Mouse (Mus musculus): ENCODE results near the gene Gm37240. TPM values are rescaled to one million over a fixed set of nuclear protein-coding genes. Genes with fewer than 3 reads are reported as not detected.

Gene Gm37240
- polyA plus RNA-seq, 1 experiment from 2014 or later, result 2.2 TPM

DNA sequence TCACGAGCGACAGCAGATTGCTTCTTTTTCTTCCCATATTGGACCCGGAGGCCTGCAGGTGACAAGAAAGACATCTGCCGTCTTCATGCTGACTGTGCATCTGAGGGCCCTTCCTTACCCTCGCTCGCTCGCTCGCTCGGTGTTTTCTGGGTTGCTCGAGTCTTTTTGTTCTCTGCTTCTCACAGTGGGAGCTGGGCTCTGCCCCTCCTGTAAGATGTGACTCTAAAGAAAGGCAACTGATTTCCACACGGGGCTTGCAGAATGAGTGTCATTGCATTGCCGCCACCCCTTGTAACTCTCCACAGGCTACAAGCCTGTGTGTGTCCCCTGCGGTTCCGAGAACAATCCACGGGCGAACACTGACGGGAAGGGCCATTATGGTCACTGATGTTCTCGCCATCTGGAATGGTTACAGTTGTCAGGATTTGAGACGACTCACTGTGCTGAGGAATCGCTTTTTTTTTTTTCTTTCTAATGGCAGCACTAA lies 1155.3 kb downstream of the Gm37240 start:
- WGBS, result 3% methylated on average over 20 of the region's 20 CpGs
- H3K36me3 ChIP-seq (ENCODE audit: control insufficient read depth, insufficient read depth, low read length), result no peaks in the 10 kb centered on the region
- H3K9ac ChIP-seq (ENCODE audit: low read length), result peak overlapping the region; percentile 27; the same call in 1 of the 2 replicates
- DNase-seq (ENCODE audit: low spot score) (peak; percentile 51), ATAC-seq (ENCODE audit: insufficient number of reproducible peaks, low FRiP score, low TSS enrichment, low read depth) (no peak)
- H3K27me3 ChIP-seq (ENCODE audit: control insufficient read depth, insufficient read depth, low read length), result no peaks in the 10 kb centered on the region
- H3K4me3 ChIP-seq (ENCODE audit: low read depth, low read length), result no peak overlapping the region
- peaks cover 21% of the 10 kb centered on the region for H3K4me1 ChIP-seq (ENCODE audit: control insufficient read depth, insufficient read depth, low read length)
- peak overlapping the region; percentile 55 for H3K4me2 ChIP-seq (ENCODE audit: low read depth, severe bottlenecking)
- no peaks in the 10 kb centered on the region for H3K9me3 ChIP-seq (ENCODE audit: control insufficient read depth, low read length)
- H3K27ac ChIP-seq (replicated peaks; ENCODE audit: low read depth, low read length), result no peak overlapping the region

- ATAC-seq (ENCODE audit: insufficient number of reproducible peaks, low FRiP score, low TSS enrichment, low read depth) (no peak), DNase-seq (ENCODE audit: low spot score) (no peak)
- no peaks in the 10 kb centered on the region for H3K27me3 ChIP-seq (ENCODE audit: control insufficient read depth, insufficient read depth, low read length)
- H3K4me3 ChIP-seq (ENCODE audit: low read depth, low read length), result no peak overlapping the region
- peak overlapping the region; percentile 27; the same call in 1 of the 2 replicates for H3K9ac ChIP-seq (ENCODE audit: low read length)
- H3K9me3 ChIP-seq (ENCODE audit: control insufficient read depth, low read length), result no peaks in the 10 kb centered on the region
- H3K4me1 ChIP-seq (ENCODE audit: control insufficient read depth, insufficient read depth, low read length), result peaks cover 21% of the 10 kb centered on the region
- H3K27ac ChIP-seq (replicated peaks; ENCODE audit: low read depth, low read length), result no peak overlapping the region
- H3K36me3 ChIP-seq (ENCODE audit: control insufficient read depth, insufficient read depth, low read length), result no peaks in the 10 kb centered on the region
- H3K4me2 ChIP-seq (ENCODE audit: low read depth, severe bottlenecking), result peak overlapping the region; percentile 55
- WGBS, result 11% methylated on average over 9 of the region's 9 CpGs
These were observed 1155.8 kb downstream of the Gm37240 start for GRCm38 (mm10) chr3:84731403-84732015.

GRCm38 (mm10) chr3:84731003-84731402 lies 1156.3 kb downstream of the Gm37240 start:
- Histone ChIP-seq H3K4me1 (ENCODE audit: control insufficient read depth, insufficient read depth, low read length) (peaks cover 21% of the 10 kb centered on the region), H3K4me3 (ENCODE audit: low read depth, low read length) (no peak overlapping the region), H3K4me2 (ENCODE audit: low read depth, severe bottlenecking) (peak overlapping the region; percentile 55; the same call in 1 of the 2 replicates), H3K27ac (replicated peaks; ENCODE audit: low read depth, low read length) (no peak overlapping the region), H3K9ac (ENCODE audit: low read length) (no peak overlapping the region), H3K27me3 (ENCODE audit: control insufficient read depth, insufficient read depth, low read length) (no peaks in the 10 kb centered on the region), H3K9me3 (ENCODE audit: control insufficient read depth, low read length) (no peaks in the 10 kb centered on the region), H3K36me3 (ENCODE audit: control insufficient read depth, insufficient read depth, low read length) (no peaks in the 10 kb centered on the region)
- no peak for ATAC-seq (ENCODE audit: insufficient number of reproducible peaks, low FRiP score, low TSS enrichment, low read depth)
- DNase-seq (ENCODE audit: low spot score), result no peak
- WGBS, result 35% methylated on average over 5 of the region's 5 CpGs

- Histone ChIP-seq H3K4me1 (ENCODE audit: control insufficient read depth, insufficient read depth, low read length) (peaks cover 17% of the 10 kb centered on the region), H3K4me3 (ENCODE audit: low read depth, low read length) (no peak overlapping the region), H3K36me3 (ENCODE audit: control insufficient read depth, insufficient read depth, low read length) (no peaks in the 10 kb centered on the region), H3K27me3 (ENCODE audit: control insufficient read depth, insufficient read depth, low read length) (no peaks in the 10 kb centered on the region), H3K27ac (replicated peaks; ENCODE audit: low read depth, low read length) (no peak overlapping the region), H3K9ac (ENCODE audit: low read length) (no peak overlapping the region), H3K4me2 (ENCODE audit: low read depth, severe bottlenecking) (no peak overlapping the region), H3K9me3 (ENCODE audit: control insufficient read depth, low read length) (no peaks in the 10 kb centered on the region)
- no peak for DNase-seq (ENCODE audit: low spot score)
- ATAC-seq (ENCODE audit: insufficient number of reproducible peaks, low FRiP score, low TSS enrichment, low read depth), result no peak
- WGBS, result 83% methylated on average over 6 of the region's 6 CpGs
These were observed 1157.5 kb downstream of the Gm37240 start for GRCm38 (mm10) chr3:84729806-84730205.

- Histone ChIP-seq H3K4me2 (ENCODE audit: low read depth, severe bottlenecking) (no peak overlapping the region), H3K4me1 (ENCODE audit: control insufficient read depth, insufficient read depth, low read length) (no peaks in the 10 kb centered on the region), H3K9me3 (ENCODE audit: control insufficient read depth, low read length) (no peaks in the 10 kb centered on the region), H3K27ac (replicated peaks; ENCODE audit: low read depth, low read length) (no peak overlapping the region), H3K36me3 (ENCODE audit: control insufficient read depth, insufficient read depth, low read length) (no peaks in the 10 kb centered on the region), H3K27me3 (ENCODE audit: control insufficient read depth, insufficient read depth, low read length) (no peaks in the 10 kb centered on the region), H3K9ac (ENCODE audit: low read length) (no peak overlapping the region), H3K4me3 (ENCODE audit: low read depth, low read length) (no peak overlapping the region)
- DNase-seq (ENCODE audit: low spot score) (no peak), ATAC-seq (ENCODE audit: insufficient number of reproducible peaks, low FRiP score, low TSS enrichment, low read depth) (no peak)
- 79% methylated on average over 5 of the region's 5 CpGs for WGBS
These were observed 1163.3 kb downstream of the Gm37240 start for GRCm38 (mm10) chr3:84723996-84724395.

GRCm38 (mm10) chr3:84722680-84723079 lies 1164.6 kb downstream of the Gm37240 start:
- H3K27me3 ChIP-seq (ENCODE audit: control insufficient read depth, insufficient read depth, low read length), result no peaks in the 10 kb centered on the region
- H3K4me2 ChIP-seq (ENCODE audit: low read depth, severe bottlenecking), result no peak overlapping the region
- no peak for ATAC-seq (ENCODE audit: insufficient number of reproducible peaks, low FRiP score, low TSS enrichment, low read depth)
- DNase-seq (ENCODE audit: low spot score), result no peak
- no peaks in the 10 kb centered on the region for H3K36me3 ChIP-seq (ENCODE audit: control insufficient read depth, insufficient read depth, low read length)
- H3K9ac ChIP-seq (ENCODE audit: low read length), result no peak overlapping the region
- H3K9me3 ChIP-seq (ENCODE audit: control insufficient read depth, low read length), result no peaks in the 10 kb centered on the region
- 93% methylated on average over 4 of the region's 4 CpGs for WGBS
- no peaks in the 10 kb centered on the region for H3K4me1 ChIP-seq (ENCODE audit: control insufficient read depth, insufficient read depth, low read length)
- no peak overlapping the region for H3K4me3 ChIP-seq (ENCODE audit: low read depth, low read length)
- H3K27ac ChIP-seq (replicated peaks; ENCODE audit: low read depth, low read length), result no peak overlapping the region

- 91% methylated on average over 15 of the region's 15 CpGs for WGBS
- no peaks in the 10 kb centered on the region for H3K4me1 ChIP-seq (ENCODE audit: control insufficient read depth, insufficient read depth, low read length)
- no peak for ATAC-seq (ENCODE audit: insufficient number of reproducible peaks, low FRiP score, low TSS enrichment, low read depth)
These were observed 1172.1 kb downstream of the Gm37240 start for GRCm38 (mm10) chr3:84715073-84715768.

DNA sequence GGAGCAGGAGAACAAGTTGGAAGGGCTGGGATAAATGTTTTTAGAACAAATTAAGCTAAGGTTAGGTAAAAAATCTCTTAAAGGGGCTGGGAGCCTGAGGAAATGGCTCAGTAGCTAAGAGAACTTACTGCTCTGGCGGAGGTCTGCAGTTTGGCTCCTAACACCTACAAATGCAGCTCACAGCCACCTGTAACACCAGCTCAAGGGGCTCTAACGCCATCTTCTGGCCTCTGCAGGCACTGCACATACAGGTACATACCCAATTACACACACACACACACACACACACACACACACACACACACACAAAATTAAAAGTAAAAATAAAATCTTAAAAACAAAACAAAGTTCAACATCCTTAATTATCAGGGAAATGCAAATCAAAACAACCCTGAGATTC lies 1174.4 kb downstream of the Gm37240 start:
- DNase-seq (ENCODE audit: low spot score) (no peak), ATAC-seq (ENCODE audit: insufficient number of reproducible peaks, low FRiP score, low TSS enrichment, low read depth) (no peak)
- no peak overlapping the region for H3K4me3 ChIP-seq (ENCODE audit: low read depth, low read length)
- no peak overlapping the region for H3K9ac ChIP-seq (ENCODE audit: low read length)
- H3K4me1 ChIP-seq (ENCODE audit: control insufficient read depth, insufficient read depth, low read length), result no peaks in the 10 kb centered on the region
- no peak overlapping the region for H3K4me2 ChIP-seq (ENCODE audit: low read depth, severe bottlenecking)
- 52% methylated on average over 2 of the region's 2 CpGs for WGBS
- no peaks in the 10 kb centered on the region for H3K36me3 ChIP-seq (ENCODE audit: control insufficient read depth, insufficient read depth, low read length)
- H3K27me3 ChIP-seq (ENCODE audit: control insufficient read depth, insufficient read depth, low read length), result no peaks in the 10 kb centered on the region
- no peak overlapping the region for H3K27ac ChIP-seq (replicated peaks; ENCODE audit: low read depth, low read length)
- H3K9me3 ChIP-seq (ENCODE audit: control insufficient read depth, low read length), result no peaks in the 10 kb centered on the region

More at GRCm38 (mm10) chr3:84715073-84715768, 1172.1 kb downstream of the Gm37240 start:
- no peak overlapping the region for H3K4me2 ChIP-seq (ENCODE audit: low read depth, severe bottlenecking)
- H3K27me3 ChIP-seq (ENCODE audit: control insufficient read depth, insufficient read depth, low read length), result no peaks in the 10 kb centered on the region
- no peak overlapping the region for H3K9ac ChIP-seq (ENCODE audit: low read length)
- no peak overlapping the region for H3K27ac ChIP-seq (replicated peaks; ENCODE audit: low read depth, low read length)
- H3K36me3 ChIP-seq (ENCODE audit: control insufficient read depth, insufficient read depth, low read length), result no peaks in the 10 kb centered on the region
- DNase-seq (ENCODE audit: low spot score), result no peak
- H3K4me3 ChIP-seq (ENCODE audit: low read depth, low read length), result no peak overlapping the region
- H3K9me3 ChIP-seq (ENCODE audit: control insufficient read depth, low read length), result no peaks in the 10 kb centered on the region

Measured in limb, embryonic 11.5 days (tissue).